Mouse (Mus musculus) liver, embryonic 12.5 days (tissue): ENCODE data around the gene Epha5. TPM values are rescaled to one million over a fixed set of nuclear protein-coding genes. Genes with fewer than 3 reads are reported as not detected.

Source experiments
- ATAC-seq: fragments of 200-750 bp; cut with Nextera tagmentation; 2 replicates; pipeline ENCODE4 v1.8.0; 2017; ENCODE audit warnings: moderate number of reproducible peaks, mild to moderate bottlenecking, moderate library complexity
- H3K27ac ChIP-seq: fragments of 300-500 bp; sonication (generic); 2 replicates; pipeline ENCODE4 v1.5.1; 2016; ENCODE audit warnings: mild to moderate bottlenecking
- H3K27me3 ChIP-seq: fragments of 300-500 bp; sonication (generic); replicated peaks from 2 replicates; pipeline ENCODE4 v1.6.1; 2016; ENCODE audit warnings: mild to moderate bottlenecking, moderate library complexity
- H3K36me3 ChIP-seq: fragments of 300-500 bp; sonication (generic); 2 replicates; pipeline ENCODE4 v1.6.1; 2016; ENCODE audit warnings: mild to moderate bottlenecking, moderate library complexity
- H3K4me1 ChIP-seq: fragments of 300-500 bp; sonication (generic); 2 replicates; pipeline ENCODE4 v1.6.1; 2016
- H3K4me2 ChIP-seq: fragments of 300-500 bp; sonication (generic); 2 replicates; pipeline ENCODE4 v1.6.1; 2016; ENCODE audit warnings: mild to moderate bottlenecking, moderate library complexity
- H3K4me3 ChIP-seq: fragments of 300-500 bp; sonication (generic); 2 replicates; pipeline ENCODE4 v1.5.1; 2016; ENCODE audit warnings: mild to moderate bottlenecking, moderate library complexity
- H3K9ac ChIP-seq: fragments of 300-500 bp; sonication (generic); 2 replicates; pipeline ENCODE4 v1.6.1; 2016; ENCODE audit warnings: mild to moderate bottlenecking, moderate library complexity
- H3K9me3 ChIP-seq: fragments of 300-500 bp; sonication (generic); replicated peaks from 2 replicates; pipeline ENCODE4 v1.6.1; 2016; ENCODE audit warnings: mild to moderate bottlenecking, moderate library complexity
- WGBS: fragments of 180-500 bp; shearing (Covaris S2); methylation state at CpG from one replicate; pipeline ENCODE4 v1.1.7; 2016; ENCODE audit not compliant: insufficient replicate concordance; 5-methylcytosine and 5-hydroxymethylcytosine counted together
- polyA plus RNA-seq: library from polyadenylated mRNA; unstranded; fragments of >200 nt; fragmentation: Nextera tagmentation; extraction: Ambion mirVana; gene quantifications from 2 replicates; pipeline ENCODE4 v1.2.1, GENCODE M21; 2016

Gene Epha5
- polyA plus RNA-seq, 1 experiment from 2014 or later = not detected

DNA sequence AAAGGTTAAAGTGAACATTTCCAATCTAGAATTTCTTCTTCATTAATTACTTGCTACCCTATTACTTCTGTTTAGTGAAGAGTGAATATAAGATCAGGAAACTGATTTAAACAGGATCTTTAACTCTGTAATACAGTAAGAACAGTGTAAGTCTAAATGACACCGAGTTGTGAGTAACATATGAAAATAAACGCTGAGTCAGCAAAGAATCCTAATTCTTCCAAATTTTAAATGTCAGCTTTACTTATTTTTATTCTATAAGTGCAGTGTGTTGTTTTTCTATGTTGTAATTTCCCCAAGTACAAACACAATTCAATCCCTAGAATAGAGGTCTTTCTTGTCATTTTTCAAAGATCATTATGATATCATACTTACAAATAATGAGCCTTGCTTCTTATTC, 363.3 kb downstream of the Epha5 start:
- no peak overlapping the region for H3K4me3 ChIP-seq
- no peak overlapping the region for H3K9ac ChIP-seq
- ATAC-seq = no peak
- no peaks in the 10 kb centered on the region for H3K27me3 ChIP-seq
- 71% methylated on average over 2 of the region's 2 CpGs for WGBS
- no peaks in the 10 kb centered on the region for H3K9me3 ChIP-seq
- H3K4me2 ChIP-seq = no peak overlapping the region
- H3K4me1 ChIP-seq = no peaks in the 10 kb centered on the region
- H3K36me3 ChIP-seq = no peaks in the 10 kb centered on the region
- H3K27ac ChIP-seq = no peak overlapping the region

DNA sequence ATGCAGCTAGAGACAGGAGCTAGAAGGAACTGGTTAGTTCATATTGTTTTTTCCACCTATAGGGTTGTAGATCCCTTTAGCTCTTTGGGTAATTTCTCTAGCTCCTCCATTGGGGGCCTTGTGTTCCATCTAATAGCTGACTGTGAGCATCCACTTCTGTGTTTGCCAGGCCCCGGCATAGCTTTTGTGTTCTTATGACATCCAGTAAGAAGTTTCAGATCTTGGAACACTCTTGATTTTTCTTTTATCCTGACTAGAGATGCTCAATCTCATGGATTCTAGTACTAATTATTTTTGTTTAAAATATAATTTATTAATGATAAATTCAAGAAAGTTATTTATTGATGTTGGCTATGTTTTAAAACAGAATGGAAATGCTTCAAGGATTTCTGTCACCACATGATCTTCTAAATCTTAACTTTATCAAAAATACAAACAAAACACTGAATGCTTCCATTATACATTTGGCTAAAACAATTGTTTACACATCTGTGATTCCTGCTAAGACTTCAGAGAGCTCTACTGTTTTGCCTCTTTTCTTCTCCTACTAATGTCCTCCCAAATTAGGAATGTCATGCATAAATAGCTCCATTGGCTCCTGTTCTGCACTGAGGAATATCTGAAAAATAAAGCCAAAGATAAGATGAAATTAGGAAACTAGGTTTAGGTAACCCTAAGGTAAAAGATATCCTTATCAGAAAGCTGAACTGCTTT, 379.8 kb downstream of the Epha5 start:
- WGBS = 76% methylated on average over 1 of the region's 1 CpGs
- ATAC-seq = no peak
- Histone ChIP-seq H3K9ac (no peak overlapping the region), H3K4me2 (no peak overlapping the region), H3K27me3 (no peaks in the 10 kb centered on the region), H3K4me1 (no peaks in the 10 kb centered on the region), H3K9me3 (no peaks in the 10 kb centered on the region), H3K27ac (no peak overlapping the region), H3K4me3 (no peak overlapping the region), H3K36me3 (no peaks in the 10 kb centered on the region)
